Mouse (Mus musculus) kidney, adult 2 months (tissue): ENCODE measurements around the gene Clec5a. TPM values are rescaled to one million over a fixed set of nuclear protein-coding genes. Genes with fewer than 3 reads are reported as not detected.

ENCODE experiments used
- DNase-seq: peaks from one replicate; pipeline ENCODE4 v3.0.0; 2021
- H3K27ac ChIP-seq: fragments of 200-500 bp; 2 replicates; pipeline ENCODE4 v1.5.1; 2012; ENCODE audit warnings: low read depth, low read length, control low read depth, inconsistent platforms; ENCODE audit not compliant: insufficient read depth
- H3K27me3 ChIP-seq: fragments of 200-500 bp; replicated peaks from 2 replicates; pipeline ENCODE4 v1.6.1; 2012; ENCODE audit warnings: mild to moderate bottlenecking, moderate library complexity, low read length, inconsistent platforms; ENCODE audit not compliant: control insufficient read depth, insufficient read depth
- H3K36me3 ChIP-seq: fragments of 200-500 bp; 2 replicates; pipeline ENCODE4 v1.6.1; 2012; ENCODE audit warnings: mild to moderate bottlenecking, moderate library complexity, low read length, inconsistent platforms; ENCODE audit not compliant: control insufficient read depth, insufficient read depth
- H3K4me1 ChIP-seq: fragments of 200-500 bp; 2 replicates; pipeline ENCODE4 v1.6.1; 2011; ENCODE audit warnings: low read length; ENCODE audit not compliant: control insufficient read depth, insufficient read depth
- H3K4me3 ChIP-seq: fragments of 200-500 bp; 2 replicates; pipeline ENCODE4 v1.5.1; 2011; ENCODE audit warnings: mild to moderate bottlenecking, low read depth, low read length, control low read depth; ENCODE audit not compliant: insufficient read depth
- CTCF ChIP-seq: fragments of 200-500 bp; conservative IDR thresholded peaks from 2 replicates; pipeline ENCODE4 v1.5.1; 2011; ENCODE audit warnings: low read depth, mild to moderate bottlenecking, control low read depth, low read length, moderate library complexity, mixed read lengths; ENCODE audit not compliant: insufficient read depth, insufficient read length
- POLR2A ChIP-seq: fragments of 200-500 bp; IDR thresholded peaks from one replicate; pipeline ENCODE4 v1.6.1; 2011; ENCODE audit warnings: low read depth, low read length, control low read depth
- WGBS: fragments of 180-500 bp; shearing (Covaris S2); methylation state at CpG from one replicate; pipeline ENCODE4 v1.1.7; 2018; 5-methylcytosine and 5-hydroxymethylcytosine counted together
- polyA plus RNA-seq: library from polyadenylated mRNA; depleted of rRNA; stranded (reverse); fragments of >200 nt; gene quantifications from 2 replicates; pipeline ENCODE4 v1.2.3, GENCODE M21; 2012; rRNA removed

Gene Clec5a
- polyA plus RNA-seq, 1 experiment, result 0.52 TPM

GRCm38 (mm10) chr6:40554950-40555349 is 30.7 kb downstream of the Clec5a start, which contains the start of gene Olfr461:
TSS of gene Olfr461 (minus strand) at chr6:40555050.
- no peak for DNase-seq
- WGBS, result 72% methylated on average over 2 of the region's 2 CpGs
- Histone ChIP-seq H3K4me3 (no peak within 1 kb of the TSS), H3K4me1 (no peaks in the 10 kb centered on the region), H3K36me3 (no peaks in the 10 kb centered on the region), H3K27ac (no peak within 1 kb of the TSS), H3K27me3 (no peaks in the 10 kb centered on the region)
- TF ChIP-seq POLR2A (no peak), CTCF (no peak)

GRCm38 (mm10) chr6:40544690-40545089 is 40.9 kb downstream of the Clec5a start:
- H3K27ac ChIP-seq, result no peak overlapping the region
- WGBS, result 79% methylated on average over 10 of the region's 10 CpGs
- DNase-seq, result no peak

More at GRCm38 (mm10) chr6:40544690-40545089, 40.9 kb downstream of the Clec5a start:
- no peaks in the 10 kb centered on the region for H3K36me3 ChIP-seq
- no peaks in the 10 kb centered on the region for H3K4me1 ChIP-seq
- no peaks in the 10 kb centered on the region for H3K27me3 ChIP-seq
- TF ChIP-seq CTCF (no peak), POLR2A (no peak)
- no peak overlapping the region for H3K4me3 ChIP-seq

Other genes with a start within 250 kb of the Clec5a start
- 4.9 and 6.2 TPM in 2 replicates for gene E330009J07Rik, start 149.7 kb downstream of the Clec5a start, polyA plus RNA-seq
- not detected in 2 replicates for gene Wee2, start 146.7 kb downstream of the Clec5a start, polyA plus RNA-seq
- 9.6 and 13.5 TPM in 2 replicates for gene Ssbp1, start 114.5 kb downstream of the Clec5a start, polyA plus RNA-seq
- gene Tas2r137, start 94.6 kb downstream of the Clec5a start, polyA plus RNA-seq, result not detected in 2 replicates
- 0.12 TPM in 1 of 2 replicates, not detected in the other for gene Tas2r108, start 92.3 kb downstream of the Clec5a start, polyA plus RNA-seq
- 0.13 TPM in 1 of 2 replicates, not detected in the other for gene Prss37, start 66.3 kb downstream of the Clec5a start, polyA plus RNA-seq
- gene Olfr461, start 30.8 kb downstream of the Clec5a start, polyA plus RNA-seq, result not detected in 2 replicates
- 0.11 and 0.16 TPM in 2 replicates for gene Olfr460, start 16.3 kb downstream of the Clec5a start, polyA plus RNA-seq
- 0.08 and 0.15 TPM in 2 replicates for gene Tas2r138, start 27.5 kb upstream of the Clec5a start, polyA plus RNA-seq
- 34.1 and 34.7 TPM in 2 replicates for gene Mgam, start 43.0 kb upstream of the Clec5a start, polyA plus RNA-seq